Mouse (Mus musculus) left cerebral cortex, adult 18-20 months (tissue): ENCODE data around the gene Gm3239. TPM values are rescaled to one million over a fixed set of nuclear protein-coding genes. Genes with fewer than 3 reads are reported as not detected.
A peak's percentile ranks its signal among the peaks of the same experiment; 100 is the strongest.
"Not testable (repeated sequence)": the region's sequence is repeated elsewhere in the genome, so short reads cannot be mapped to it uniquely, and the experiment has no call there.

Experiments used
- DNase-seq, 2 experiments: peaks; one replicate each; pipeline ENCODE4 v3.0.0; 2021 to 2022; ENCODE audit warnings: low spot score in 2 of 2, mixed read lengths in 1 of 2
- long read RNA-seq, 2 experiments: library from polyadenylated mRNA; stranded (forward); transcript quantifications; one replicate each; pipeline ENCODE4 v2.0.0; 2021
- total RNA-seq, 2 experiments: library from RNA; stranded (reverse); gene quantifications; 2 replicates each; pipeline ENCODE4 v1.2.3; 2021

Gene Gm3239
- total RNA-seq, result not detected
- long read RNA-seq, experiment 1, result 0 reads
- long read RNA-seq, experiment 2, result 0 reads

DNA sequence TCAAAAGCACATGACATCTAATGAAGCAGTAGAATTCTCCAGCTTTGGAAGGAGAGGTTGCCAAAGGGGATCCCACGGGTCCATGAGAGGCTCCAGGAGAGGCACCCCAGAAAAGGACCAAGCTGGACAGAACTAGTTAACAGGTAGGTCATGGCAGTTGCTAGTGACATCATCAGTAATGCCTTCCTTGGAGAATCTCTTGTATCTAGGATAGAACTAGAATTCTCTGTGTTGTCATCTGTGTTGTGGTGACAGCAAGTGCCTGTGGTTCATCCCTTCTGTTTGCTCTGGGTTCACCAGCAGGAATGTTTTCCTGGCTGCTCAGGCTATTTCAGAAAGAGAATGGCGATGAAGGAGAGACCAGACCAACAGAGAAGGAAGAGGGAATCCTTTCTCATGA is at the start of gene Gm3239:
TSS of gene Gm3239 (plus strand) at position 301 of the 400 bp plus-strand sequence.
- not testable (repeated sequence) for DNase-seq

DNA sequence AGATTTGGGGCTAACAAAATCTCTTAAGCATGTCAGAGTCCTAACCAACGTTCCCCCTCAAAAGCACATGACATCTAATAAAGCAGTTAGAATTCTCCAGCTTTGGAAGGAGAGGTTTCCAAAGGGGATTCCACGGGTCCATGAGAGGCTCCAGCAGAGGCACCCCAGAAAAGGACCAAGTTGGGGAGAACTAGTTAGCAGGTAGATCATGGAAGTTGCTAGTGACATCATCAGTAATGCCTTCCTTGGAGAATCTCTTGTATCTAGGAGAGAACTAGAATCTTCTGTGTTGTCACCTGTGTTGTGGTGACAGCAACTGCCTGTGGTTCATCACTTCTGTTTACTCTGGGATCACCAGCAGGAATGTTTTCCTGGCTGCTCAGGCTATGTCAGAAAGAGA is 31.9 kb upstream of the Gm3239 start, which contains the start of gene Gm8159:
TSS of gene Gm8159 (plus strand) at position 301 of the 400 bp plus-strand sequence.
- not testable (repeated sequence) for DNase-seq

DNA sequence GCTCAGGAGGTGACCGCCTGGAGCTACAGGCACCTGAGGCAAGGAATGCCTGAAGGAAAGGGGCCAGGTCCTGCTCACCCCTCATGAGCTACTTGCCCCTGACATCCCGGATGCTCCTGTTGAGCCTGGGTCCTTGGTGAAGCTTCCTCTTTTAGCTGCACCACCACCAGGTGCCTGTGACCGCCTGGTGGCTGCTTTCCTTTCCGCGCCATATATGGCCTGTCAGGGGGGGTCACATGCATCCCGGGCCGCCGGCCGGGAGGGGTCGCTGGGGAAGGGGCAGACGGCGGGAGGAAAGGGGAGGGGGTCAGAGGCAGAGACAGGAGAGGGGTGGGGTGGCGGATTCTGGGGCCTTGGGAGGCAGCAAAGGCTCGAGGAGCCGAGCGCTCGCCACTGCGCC is 14.7 kb upstream of the Gm3239 start:
- peak; percentile 2 to 13 for DNase-seq

DNA sequence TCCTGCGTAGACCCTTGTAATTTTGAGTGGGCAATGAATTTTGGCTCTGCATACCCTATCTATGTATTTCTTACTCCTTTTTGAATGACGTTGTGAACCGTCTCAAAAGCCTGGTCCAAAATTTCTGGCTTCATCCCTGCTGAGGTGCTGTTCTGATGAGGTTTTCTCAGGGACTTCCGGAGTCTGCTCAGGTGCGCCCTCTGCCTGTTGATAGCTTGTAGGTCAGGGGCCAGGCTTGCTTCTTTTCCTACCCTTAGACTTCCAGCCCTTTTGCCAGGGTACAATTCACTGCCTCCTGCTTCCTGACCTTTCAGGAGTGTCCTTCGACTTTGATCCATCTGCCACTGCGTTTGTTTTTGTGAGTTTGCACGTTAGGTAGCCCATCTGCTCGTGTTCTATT is 13.7 kb upstream of the Gm3239 start:
- peak; percentile 24 to 27 for DNase-seq

DNA sequence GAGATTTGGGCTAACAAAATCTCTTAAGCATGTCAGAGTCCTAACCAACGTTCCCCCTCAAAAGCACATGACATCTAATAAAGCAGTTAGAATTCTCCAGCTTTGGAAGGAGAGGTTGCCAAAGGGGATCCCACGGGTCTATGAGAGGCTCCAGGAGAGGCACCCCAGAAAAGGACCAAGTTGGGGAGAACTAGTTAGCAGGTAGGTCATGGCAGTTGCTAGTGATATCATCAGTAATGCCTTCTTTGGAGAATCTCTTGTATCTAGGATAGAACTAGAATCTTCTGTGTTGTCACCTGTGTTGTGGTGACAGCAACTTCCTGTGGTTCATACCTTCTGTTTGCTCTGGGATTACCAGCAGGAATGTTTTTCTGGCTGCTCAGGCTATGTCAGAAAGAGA is 44.9 kb downstream of the Gm3239 start, which contains the start of gene Gm7876:
TSS of gene Gm7876 (plus strand) at position 301 of the 400 bp plus-strand sequence.
- not testable (repeated sequence) for DNase-seq

Other genes with a start within 250 kb of the Gm3239 start
- gene Gm3164, start 248.7 kb upstream of the Gm3239 start, total RNA-seq, result under 1 TPM; 0.42 to 0.82 TPM
- gene Gm3173, start 233.2 kb upstream of the Gm3239 start, total RNA-seq, result 1 to 10 TPM in 1 of 2 experiments, not detected in 1; 1.9 TPM
- gene Gm3182, start 182.4 kb upstream of the Gm3239 start, total RNA-seq, result not detected
- not detected for gene Gm3047, start 108.8 kb upstream of the Gm3239 start, total RNA-seq
- gene Gm8159, start 31.8 kb upstream of the Gm3239 start, total RNA-seq, result not detected
- not detected for gene Gm7876, start 45.0 kb downstream of the Gm3239 start, total RNA-seq
- under 1 TPM in 1 of 2 experiments, not detected in 1; 0.28 TPM for gene Gm3252, start 62.6 kb downstream of the Gm3239 start, total RNA-seq
- not detected for gene Gm9602, start 112.1 kb downstream of the Gm3239 start, total RNA-seq
- not detected for gene Gm3269, start 173.9 kb downstream of the Gm3239 start, total RNA-seq
- gene Gm3264, start 191.4 kb downstream of the Gm3239 start, total RNA-seq, result 1 to 10 TPM in 1 of 2 experiments, not detected in 1; 2.1 TPM
- not detected for gene Gm3278, start 228.2 kb downstream of the Gm3239 start, total RNA-seq